Mouse (Mus musculus): ENCODE results near the gene Nsg1. TPM values are rescaled to one million over a fixed set of nuclear protein-coding genes. Genes with fewer than 3 reads are reported as not detected.

Nsg1 gene
- polyA plus RNA-seq, 1 experiment from 2014 or later: 1.6 TPM

- no peaks in the 10 kb centered on the region for H3K4me1 ChIP-seq (ENCODE audit: control insufficient read depth, low read depth, low read length)
- no peak overlapping the region for H3K4me2 ChIP-seq (ENCODE audit: low read depth, low read length)
- no peak overlapping the region for H3K27ac ChIP-seq (ENCODE audit: low read length)
- ATAC-seq (ENCODE audit: low read depth): no peak
- no peak overlapping the region for H3K4me3 ChIP-seq (ENCODE audit: low read depth, low read length)
- H3K27me3 ChIP-seq (ENCODE audit: control insufficient read depth, insufficient read depth, low read depth, low read length): no peaks in the 10 kb centered on the region
- H3K9ac ChIP-seq (ENCODE audit: low read depth, low read length): no peak overlapping the region
- 67% methylated on average over 2 of the region's 2 CpGs for WGBS (ENCODE audit: insufficient replicate concordance)
- no peaks in the 10 kb centered on the region for H3K36me3 ChIP-seq (ENCODE audit: control insufficient read depth, insufficient read depth)
- no peaks in the 10 kb centered on the region for H3K9me3 ChIP-seq (replicated peaks; ENCODE audit: control insufficient read depth, low read length)
Measured at GRCm38 (mm10) chr5:38187006-38187405, 27.3 kb upstream of the Nsg1 start.

DNA sequence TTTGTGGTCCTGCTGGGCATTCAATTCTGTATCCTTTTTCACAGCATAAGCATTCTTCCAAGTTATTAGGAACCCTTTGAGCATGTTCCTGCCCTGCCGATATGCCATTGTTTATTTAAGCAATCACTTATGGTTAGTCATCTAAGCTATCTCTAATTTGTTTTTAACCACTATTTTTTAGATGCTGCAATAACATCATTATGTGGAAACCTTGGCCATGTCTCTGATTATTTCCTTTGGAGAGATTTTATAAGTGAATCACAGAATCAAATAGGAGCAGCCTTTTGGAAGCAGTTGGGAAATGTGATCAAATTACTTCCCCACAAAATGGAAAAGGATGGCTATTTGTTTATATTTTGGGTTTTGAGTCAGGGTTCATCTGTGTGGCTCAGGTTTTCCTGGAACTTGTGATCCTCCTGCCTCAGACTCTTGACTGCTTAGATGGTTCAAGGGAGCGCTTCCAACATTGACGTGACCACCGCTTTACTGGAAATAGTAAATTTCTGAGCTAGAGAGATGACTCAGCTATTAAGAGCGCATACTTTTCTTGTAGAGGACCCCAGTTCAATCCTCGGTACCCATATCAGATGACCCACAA is 25.1 kb upstream of the Nsg1 start:
- WGBS (ENCODE audit: insufficient replicate concordance): 65% methylated on average over 6 of the region's 6 CpGs

DNA sequence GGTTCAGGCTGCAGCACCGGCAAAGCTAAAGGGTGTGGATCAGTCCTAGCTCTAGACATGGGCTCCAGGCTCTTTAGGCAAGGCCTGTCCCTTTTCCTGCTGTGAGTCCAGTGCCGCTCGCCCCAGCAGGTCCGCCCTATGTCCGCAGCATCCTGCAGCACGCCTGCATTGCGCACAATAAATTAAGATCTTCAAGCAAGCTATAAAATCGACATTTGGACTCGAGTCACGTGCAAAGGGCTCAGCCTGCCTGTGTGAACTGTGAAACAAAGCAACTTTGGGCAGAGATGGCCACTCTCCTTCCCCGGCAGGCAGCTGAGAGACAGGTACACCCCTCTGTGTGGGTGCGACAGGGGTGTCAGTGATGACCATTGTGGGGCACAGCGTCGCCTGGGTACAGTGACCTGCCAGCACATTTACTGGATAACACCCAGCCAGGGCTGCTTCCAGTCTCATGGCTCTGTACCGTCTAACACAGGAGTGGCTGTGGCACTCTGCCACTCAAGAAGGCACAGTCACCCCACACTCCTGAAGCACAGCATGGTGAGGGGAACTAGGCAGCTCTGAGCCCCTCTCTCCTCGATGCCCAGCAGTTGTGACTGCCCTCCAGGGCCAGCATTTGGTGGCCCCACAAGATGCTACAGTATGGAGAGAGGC is 14.7 kb upstream of the Nsg1 start:
- H3K27me3 ChIP-seq (ENCODE audit: control insufficient read depth, insufficient read depth, low read depth, low read length): no peaks in the 10 kb centered on the region
- no peak overlapping the region for H3K9ac ChIP-seq (ENCODE audit: low read depth, low read length)
- no peak overlapping the region for H3K4me3 ChIP-seq (ENCODE audit: low read depth, low read length)
- no peak overlapping the region for H3K27ac ChIP-seq (ENCODE audit: low read length)
- no peaks in the 10 kb centered on the region for H3K9me3 ChIP-seq (replicated peaks; ENCODE audit: control insufficient read depth, low read length)
- no peaks in the 10 kb centered on the region for H3K36me3 ChIP-seq (ENCODE audit: control insufficient read depth, insufficient read depth)
- 68% methylated on average over 16 of the region's 16 CpGs for WGBS (ENCODE audit: insufficient replicate concordance)
- no peak overlapping the region for H3K4me2 ChIP-seq (ENCODE audit: low read depth, low read length)
- H3K4me1 ChIP-seq (ENCODE audit: control insufficient read depth, low read depth, low read length): no peaks in the 10 kb centered on the region
- no peak for ATAC-seq (ENCODE audit: low read depth)

More for the DNA sequence above, 25.1 kb upstream of the Nsg1 start:
- no peaks in the 10 kb centered on the region for H3K9me3 ChIP-seq (replicated peaks; ENCODE audit: control insufficient read depth, low read length)
- H3K36me3 ChIP-seq (ENCODE audit: control insufficient read depth, insufficient read depth): no peaks in the 10 kb centered on the region
- no peak overlapping the region for H3K27ac ChIP-seq (ENCODE audit: low read length)
- no peak for ATAC-seq (ENCODE audit: low read depth)
- H3K4me1 ChIP-seq (ENCODE audit: control insufficient read depth, low read depth, low read length): no peaks in the 10 kb centered on the region
- H3K27me3 ChIP-seq (ENCODE audit: control insufficient read depth, insufficient read depth, low read depth, low read length): no peaks in the 10 kb centered on the region
- no peak overlapping the region for H3K4me2 ChIP-seq (ENCODE audit: low read depth, low read length)
- H3K9ac ChIP-seq (ENCODE audit: low read depth, low read length): no peak overlapping the region
- H3K4me3 ChIP-seq (ENCODE audit: low read depth, low read length): no peak overlapping the region

- H3K4me2 ChIP-seq (ENCODE audit: low read depth, low read length): no peak overlapping the region
- 33% methylated on average over 5 of the region's 5 CpGs for WGBS (ENCODE audit: insufficient replicate concordance)
- ATAC-seq (ENCODE audit: low read depth): no peak
- H3K4me1 ChIP-seq (ENCODE audit: control insufficient read depth, low read depth, low read length): no peaks in the 10 kb centered on the region
- H3K9me3 ChIP-seq (replicated peaks; ENCODE audit: control insufficient read depth, low read length): no peaks in the 10 kb centered on the region
- H3K4me3 ChIP-seq (ENCODE audit: low read depth, low read length): no peak overlapping the region
- H3K27me3 ChIP-seq (ENCODE audit: control insufficient read depth, insufficient read depth, low read depth, low read length): no peaks in the 10 kb centered on the region
- H3K36me3 ChIP-seq (ENCODE audit: control insufficient read depth, insufficient read depth): no peaks in the 10 kb centered on the region
- no peak overlapping the region for H3K9ac ChIP-seq (ENCODE audit: low read depth, low read length)
- H3K27ac ChIP-seq (ENCODE audit: low read length): no peak overlapping the region
Measured at GRCm38 (mm10) chr5:38173766-38174165, 14.1 kb upstream of the Nsg1 start.

- WGBS (ENCODE audit: insufficient replicate concordance): 68% methylated on average over 11 of the region's 11 CpGs
- H3K4me3 ChIP-seq (ENCODE audit: low read depth, low read length): no peak overlapping the region
- H3K27ac ChIP-seq (ENCODE audit: low read length): no peak overlapping the region
- H3K9me3 ChIP-seq (replicated peaks; ENCODE audit: control insufficient read depth, low read length): no peaks in the 10 kb centered on the region
- H3K4me1 ChIP-seq (ENCODE audit: control insufficient read depth, low read depth, low read length): no peaks in the 10 kb centered on the region
- no peaks in the 10 kb centered on the region for H3K36me3 ChIP-seq (ENCODE audit: control insufficient read depth, insufficient read depth)
- no peak overlapping the region for H3K9ac ChIP-seq (ENCODE audit: low read depth, low read length)
- no peaks in the 10 kb centered on the region for H3K27me3 ChIP-seq (ENCODE audit: control insufficient read depth, insufficient read depth, low read depth, low read length)
- no peak overlapping the region for H3K4me2 ChIP-seq (ENCODE audit: low read depth, low read length)
- ATAC-seq (ENCODE audit: low read depth): no peak
Measured at GRCm38 (mm10) chr5:38168497-38168896, 8.8 kb upstream of the Nsg1 start.

GRCm38 (mm10) chr5:38158947-38159633 is 617 bp downstream of the Nsg1 start:
- peak overlapping the region; percentile 47 for H3K4me3 ChIP-seq (ENCODE audit: low read depth, low read length)
- no peaks in the 10 kb centered on the region for H3K4me1 ChIP-seq (ENCODE audit: control insufficient read depth, low read depth, low read length)
- H3K36me3 ChIP-seq (ENCODE audit: control insufficient read depth, insufficient read depth): no peaks in the 10 kb centered on the region
- no peak overlapping the region; the same call in none of the 2 replicates for H3K9ac ChIP-seq (ENCODE audit: low read depth, low read length)
- no peaks in the 10 kb centered on the region for H3K9me3 ChIP-seq (replicated peaks; ENCODE audit: control insufficient read depth, low read length)
- peak overlapping the region; percentile 55 for H3K4me2 ChIP-seq (ENCODE audit: low read depth, low read length)
- WGBS (ENCODE audit: insufficient replicate concordance): 1% methylated on average over 79 of the region's 79 CpGs
- H3K27me3 ChIP-seq (ENCODE audit: control insufficient read depth, insufficient read depth, low read depth, low read length): peaks cover 48% of the 10 kb centered on the region
- no peak for ATAC-seq (ENCODE audit: low read depth)
- H3K27ac ChIP-seq (ENCODE audit: low read length): no peak overlapping the region

DNA sequence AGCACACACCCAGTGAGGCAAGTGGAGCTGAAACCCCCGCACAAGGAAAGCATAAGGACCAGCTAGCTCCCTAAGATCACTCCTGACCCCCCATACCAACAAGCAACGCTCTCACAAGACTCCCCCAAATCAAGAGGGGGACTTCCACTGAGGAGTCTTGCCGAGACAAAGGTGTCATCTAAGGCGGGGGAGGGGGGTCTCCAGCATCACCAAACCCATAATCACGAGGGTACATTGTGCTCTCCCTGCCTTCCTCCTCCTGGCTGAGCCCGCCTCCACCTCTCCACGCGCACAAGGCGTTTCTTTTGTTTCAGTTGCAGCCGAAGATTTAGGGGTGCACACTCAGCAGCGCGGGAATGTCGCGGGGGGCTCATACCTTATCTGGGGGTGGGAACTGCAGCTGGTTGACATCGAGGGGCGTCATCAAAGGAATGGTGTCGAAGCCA is 1.2 kb downstream of the Nsg1 start:
- no peaks in the 10 kb centered on the region for H3K9me3 ChIP-seq (replicated peaks; ENCODE audit: control insufficient read depth, low read length)
- 4% methylated on average over 17 of the region's 17 CpGs for WGBS (ENCODE audit: insufficient replicate concordance)
- no peaks in the 10 kb centered on the region for H3K36me3 ChIP-seq (ENCODE audit: control insufficient read depth, insufficient read depth)
- no peak overlapping the region for H3K9ac ChIP-seq (ENCODE audit: low read depth, low read length)
- no peak for ATAC-seq (ENCODE audit: low read depth)
- peak overlapping the region; percentile 47 for H3K4me3 ChIP-seq (ENCODE audit: low read depth, low read length)
- peaks cover 48% of the 10 kb centered on the region for H3K27me3 ChIP-seq (ENCODE audit: control insufficient read depth, insufficient read depth, low read depth, low read length)
- H3K4me2 ChIP-seq (ENCODE audit: low read depth, low read length): peak overlapping the region; percentile 55
- H3K4me1 ChIP-seq (ENCODE audit: control insufficient read depth, low read depth, low read length): no peaks in the 10 kb centered on the region
- no peak overlapping the region for H3K27ac ChIP-seq (ENCODE audit: low read length)

DNA sequence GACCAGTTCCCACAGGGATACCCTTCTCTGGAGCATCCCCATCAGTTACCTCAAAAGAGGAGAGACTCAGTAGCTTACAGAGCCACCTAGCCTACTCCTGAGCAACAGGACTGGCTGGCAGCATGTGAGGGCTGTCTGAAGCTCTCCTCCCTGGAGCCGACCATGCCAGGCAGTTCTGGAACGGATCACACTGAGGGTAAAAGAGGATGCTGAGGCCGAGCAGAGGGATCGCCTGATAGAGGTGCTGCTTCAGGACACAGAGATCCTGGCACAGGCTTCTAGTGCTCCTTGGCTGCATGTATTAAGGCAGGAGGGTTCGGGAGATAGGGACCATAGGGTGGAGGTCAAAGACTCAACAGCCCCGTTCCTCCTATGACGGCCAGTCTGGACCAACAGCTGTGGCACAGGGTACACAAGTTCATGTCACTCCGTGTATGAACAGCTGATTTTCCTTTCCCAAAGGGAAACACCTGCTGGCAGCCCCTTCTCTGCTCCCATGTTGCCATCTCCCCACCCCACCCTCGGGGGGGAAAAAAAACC is 2.2 kb downstream of the Nsg1 start:
- H3K27me3 ChIP-seq (ENCODE audit: control insufficient read depth, insufficient read depth, low read depth, low read length): peaks cover 48% of the 10 kb centered on the region

DNA sequence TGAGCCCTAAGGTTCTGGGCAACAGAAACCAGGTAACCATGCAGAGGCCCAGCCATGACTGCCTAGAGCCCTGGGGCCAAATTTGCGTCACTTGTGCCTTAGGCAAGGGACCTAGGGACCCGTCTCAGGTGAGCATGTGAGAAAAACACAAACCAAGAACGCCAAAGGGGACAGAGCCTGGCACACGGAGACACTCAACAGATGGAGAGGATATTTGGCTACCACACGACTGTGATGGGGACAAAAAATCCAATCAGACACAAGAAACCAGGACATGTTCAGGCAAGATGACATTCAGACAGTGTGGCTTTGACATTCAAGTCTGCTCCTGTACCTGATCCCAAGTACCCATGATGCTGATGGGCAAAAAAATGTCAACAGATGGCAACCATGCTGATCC is 6.1 kb downstream of the Nsg1 start:
- H3K9me3 ChIP-seq (replicated peaks; ENCODE audit: control insufficient read depth, low read length): no peaks in the 10 kb centered on the region
- no peak overlapping the region for H3K4me3 ChIP-seq (ENCODE audit: low read depth, low read length)
- no peaks in the 10 kb centered on the region for H3K36me3 ChIP-seq (ENCODE audit: control insufficient read depth, insufficient read depth)
- no peak overlapping the region for H3K9ac ChIP-seq (ENCODE audit: low read depth, low read length)
- no peak overlapping the region for H3K27ac ChIP-seq (ENCODE audit: low read length)
- H3K27me3 ChIP-seq (ENCODE audit: control insufficient read depth, insufficient read depth, low read depth, low read length): peaks cover 15% of the 10 kb centered on the region
- H3K4me1 ChIP-seq (ENCODE audit: control insufficient read depth, low read depth, low read length): no peaks in the 10 kb centered on the region
- no peak overlapping the region for H3K4me2 ChIP-seq (ENCODE audit: low read depth, low read length)
- ATAC-seq (ENCODE audit: low read depth): no peak
- WGBS (ENCODE audit: insufficient replicate concordance): 56% methylated on average over 5 of the region's 5 CpGs

More for the DNA sequence above, 2.2 kb downstream of the Nsg1 start:
- H3K27ac ChIP-seq (ENCODE audit: low read length): no peak overlapping the region
- H3K9me3 ChIP-seq (replicated peaks; ENCODE audit: control insufficient read depth, low read length): no peaks in the 10 kb centered on the region
- H3K36me3 ChIP-seq (ENCODE audit: control insufficient read depth, insufficient read depth): no peaks in the 10 kb centered on the region
- WGBS (ENCODE audit: insufficient replicate concordance): 51% methylated on average over 9 of the region's 9 CpGs
- H3K4me3 ChIP-seq (ENCODE audit: low read depth, low read length): no peak overlapping the region
- no peak for ATAC-seq (ENCODE audit: low read depth)
- no peak overlapping the region for H3K9ac ChIP-seq (ENCODE audit: low read depth, low read length)
- no peak overlapping the region for H3K4me2 ChIP-seq (ENCODE audit: low read depth, low read length)
- no peaks in the 10 kb centered on the region for H3K4me1 ChIP-seq (ENCODE audit: control insufficient read depth, low read depth, low read length)
